Mouse (Mus musculus): ENCODE measurements around the gene Zfp275.

DNA sequence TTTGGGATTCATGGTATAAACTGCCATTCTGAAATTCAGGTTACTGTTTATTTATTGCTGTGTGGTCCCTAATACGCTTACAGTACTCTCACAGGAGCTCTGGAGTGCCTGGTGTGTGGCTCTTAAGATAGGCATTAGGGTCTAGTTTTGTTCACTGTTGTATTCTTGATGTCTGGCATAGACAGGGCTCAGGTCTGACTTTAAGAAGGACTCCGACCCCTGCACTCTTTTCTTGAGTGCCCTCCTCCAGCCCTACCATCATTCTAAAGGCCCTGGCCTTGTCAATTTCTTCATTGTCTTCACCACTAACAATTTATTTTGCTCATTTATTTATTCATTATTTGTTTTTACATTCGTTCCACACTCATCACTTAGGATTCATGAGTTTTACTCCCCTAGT, 353 bp upstream of the Zfp275 start:
- no peak for TF ChIP-seq ZNF384 (IDR thresholded peaks at IDR 0.05; ENCODE audit: low read depth, low read length)
- no peak for TF ChIP-seq HCFC1 (IDR thresholded peaks at IDR 0.05; ENCODE audit: borderline replicate concordance, insufficient read depth, low read length)
- no peak for TF ChIP-seq MAFK (IDR thresholded peaks at IDR 0.05; ENCODE audit: insufficient read depth, low read depth, low read length)
- TF ChIP-seq ZC3H11A (IDR thresholded peaks at IDR 0.05; ENCODE audit: borderline replicate concordance, low read depth, low read length), result no peak

Measured in ES-E14 (cell line).